Comparison of ENCODE assay signal across 8 mouse cellular contexts in genomic region chr7:24315726-24316566, GRCm38 (mm10). TPM values are rescaled to one million over a fixed set of nuclear protein-coding genes. Genes with fewer than 3 reads are reported as not detected.
DNase-seq lines count a peak whose midpoint lies in the region; ATAC-seq and TF ChIP-seq lines count a peak whose summit lies in the region.

No protein-coding gene starts in this region.

- H3K9me3 ChIP-seq in lung, embryonic 14.5 days (ENCODE audit: low read depth, low read length) = no peaks in the 10 kb centered on the region
- no peaks in the 10 kb centered on the region for H3K9me3 ChIP-seq in hindbrain, embryonic 14.5 days (ENCODE audit: control insufficient read depth, low read length)
- no peaks in the 10 kb centered on the region for H3K9me3 ChIP-seq in liver, embryonic 12.5 days (replicated peaks)

- no peak for DNase-seq in lung, embryonic 14.5 days
- no peak for DNase-seq in lung, postnatal 10 days
- peak; percentile 51 to 52 for DNase-seq in cerebellum, postnatal 10 days
- no peak for DNase-seq in hindbrain, embryonic 14.5 days (ENCODE audit: low spot score)
- DNase-seq in embryo, embryonic 11 days = no peak
- DNase-seq in adrenal gland, adult (ENCODE audit: inconsistent age in 2 of 2, low spot score in 1 of 2) = no peak
- no peak for DNase-seq in adrenal gland, adult 2 months

- peak; percentile 80 for ATAC-seq in lung, embryonic 14.5 days (ENCODE audit: insufficient read depth)
- ATAC-seq in hindbrain, embryonic 14.5 days (ENCODE audit: low FRiP score) = peak; percentile 75
- peak; percentile 74 for ATAC-seq in liver, embryonic 12.5 days

- no peaks in the 10 kb centered on the region for H3K27me3 ChIP-seq in lung, embryonic 14.5 days (ENCODE audit: insufficient read depth, low read length)
- H3K27me3 ChIP-seq in hindbrain, embryonic 14.5 days (ENCODE audit: control insufficient read depth, insufficient read depth, low read length) = no peaks in the 10 kb centered on the region
- 0 out of 2 replicates have a peak, but pooled peaks cover 3% of the 10 kb centered on the region for H3K27me3 ChIP-seq in liver, embryonic 12.5 days (replicated peaks)

- peaks cover 19% of the 10 kb centered on the region for H3K36me3 ChIP-seq in lung, embryonic 14.5 days (ENCODE audit: insufficient read depth)
- H3K36me3 ChIP-seq in hindbrain, embryonic 14.5 days (replicated peaks; ENCODE audit: control insufficient read depth, insufficient read depth) = peaks cover 14% of the 10 kb centered on the region
- peaks cover 22% of the 10 kb centered on the region for H3K36me3 ChIP-seq in liver, embryonic 12.5 days

- peak overlapping the region; percentile 66 for H3K4me3 ChIP-seq in lung, embryonic 14.5 days (ENCODE audit: low read depth, low read length)
- peak overlapping the region; percentile 52 for H3K4me3 ChIP-seq in hindbrain, embryonic 14.5 days (replicated peaks; ENCODE audit: low read length)
- H3K4me3 ChIP-seq in liver, embryonic 12.5 days = peak overlapping the region; percentile 71

- H3K27ac ChIP-seq in lung, embryonic 14.5 days (ENCODE audit: low read depth) = peak overlapping the region; percentile 72
- peak overlapping the region; percentile 81 for H3K27ac ChIP-seq in hindbrain, embryonic 14.5 days
- peak overlapping the region; percentile 49; the same call in 1 of the 2 replicates for H3K27ac ChIP-seq in liver, embryonic 12.5 days

- H3K4me1 ChIP-seq in lung, embryonic 14.5 days (ENCODE audit: insufficient read depth) = 0 out of 2 replicates have a peak, but pooled peaks cover 4% of the 10 kb centered on the region
- peaks cover 4% of the 10 kb centered on the region for H3K4me1 ChIP-seq in hindbrain, embryonic 14.5 days (replicated peaks; ENCODE audit: control insufficient read depth, insufficient read depth, low read length)
- peaks cover 15% of the 10 kb centered on the region for H3K4me1 ChIP-seq in liver, embryonic 12.5 days

- TF ChIP-seq CTCF in lung, embryonic 14.5 days (IDR thresholded peaks at IDR 0.05; ENCODE audit: low read depth) = no peak

- WGBS in lung, embryonic 14.5 days = 22% methylated on average over 29 of the region's 29 CpGs
- 32% methylated on average over 29 of the region's 29 CpGs for WGBS in hindbrain, embryonic 14.5 days
- WGBS in liver, embryonic 12.5 days (ENCODE audit: insufficient replicate concordance) = 26% methylated on average over 29 of the region's 29 CpGs

- peak overlapping the region; percentile 64 for H3K9ac ChIP-seq in lung, embryonic 14.5 days
- peak overlapping the region; percentile 82 for H3K9ac ChIP-seq in hindbrain, embryonic 14.5 days
- peak overlapping the region; percentile 75 for H3K9ac ChIP-seq in liver, embryonic 12.5 days

- peak overlapping the region; percentile 88 for H3K4me2 ChIP-seq in lung, embryonic 14.5 days
- peak overlapping the region; percentile 85 for H3K4me2 ChIP-seq in hindbrain, embryonic 14.5 days (replicated peaks)
- H3K4me2 ChIP-seq in liver, embryonic 12.5 days = peak overlapping the region; percentile 92

RNA-seq across cellular contexts. Expression of gene Zfp94, which starts 0.5 kb away (rescaled TPM):
- 8.6 and 9.8 TPM in 2 replicates for polyA plus RNA-seq in lung, embryonic 14.5 days (2014; fragmentation: Nextera tagmentation; extraction: Ambion mirVana)
- 19.6 and 20.9 TPM in 2 replicates for polyA plus RNA-seq in hindbrain, embryonic 14.5 days (2014; fragmentation: Nextera tagmentation; extraction: Ambion mirVana)
- 3.0 and 3.6 TPM in 2 replicates for polyA plus RNA-seq in liver, embryonic 12.5 days (2016; fragmentation: Nextera tagmentation; extraction: Ambion mirVana)
- 1 to 10 TPM; 3.1 to 5.5 TPM for total RNA-seq in adrenal gland, adult 2 months (2021)
- polyA plus RNA-seq in adrenal gland, adult 2 months (2012; rRNA removed) = 4.3 and 4.6 TPM in 2 replicates

RNA-seq across cellular contexts. Expression of gene Zfp61, which starts 14.9 kb away (rescaled TPM):
- 32.1 and 32.4 TPM in 2 replicates for polyA plus RNA-seq in lung, embryonic 14.5 days (2014; fragmentation: Nextera tagmentation; extraction: Ambion mirVana)
- 33.5 and 34.0 TPM in 2 replicates for polyA plus RNA-seq in hindbrain, embryonic 14.5 days (2014; fragmentation: Nextera tagmentation; extraction: Ambion mirVana)
- 7.1 and 7.7 TPM in 2 replicates for polyA plus RNA-seq in liver, embryonic 12.5 days (2016; fragmentation: Nextera tagmentation; extraction: Ambion mirVana)
- total RNA-seq in adrenal gland, adult 2 months (2021) = 1 to 10 TPM; 7.0 to 9.6 TPM
- 2.0 and 2.6 TPM in 2 replicates for polyA plus RNA-seq in adrenal gland, adult 2 months (2012; rRNA removed)

RNA-seq across cellular contexts. Expression of gene Tescl, which starts 17.8 kb away (rescaled TPM):
- not detected in 2 replicates for polyA plus RNA-seq in lung, embryonic 14.5 days (2014; fragmentation: Nextera tagmentation; extraction: Ambion mirVana)
- 0.31 TPM in 1 of 2 replicates, not detected in the other for polyA plus RNA-seq in hindbrain, embryonic 14.5 days (2014; fragmentation: Nextera tagmentation; extraction: Ambion mirVana)
- polyA plus RNA-seq in liver, embryonic 12.5 days (2016; fragmentation: Nextera tagmentation; extraction: Ambion mirVana) = not detected in 2 replicates
- total RNA-seq in adrenal gland, adult 2 months (2021) = 1 to 10 TPM in 1 of 2 experiments, under 1 TPM in 1; 0.58 to 1.2 TPM
- 1.2 and 1.8 TPM in 2 replicates for polyA plus RNA-seq in adrenal gland, adult 2 months (2012; rRNA removed)

RNA-seq across cellular contexts. Expression of gene Lypd5, which starts 33.0 kb away (rescaled TPM):
- polyA plus RNA-seq in lung, embryonic 14.5 days (2014; fragmentation: Nextera tagmentation; extraction: Ambion mirVana) = not detected in 2 replicates
- not detected in 2 replicates for polyA plus RNA-seq in hindbrain, embryonic 14.5 days (2014; fragmentation: Nextera tagmentation; extraction: Ambion mirVana)
- not detected in 2 replicates for polyA plus RNA-seq in liver, embryonic 12.5 days (2016; fragmentation: Nextera tagmentation; extraction: Ambion mirVana)
- total RNA-seq in adrenal gland, adult 2 months (2021) = not detected
- polyA plus RNA-seq in adrenal gland, adult 2 months (2012; rRNA removed) = not detected in 2 replicates

RNA-seq across cellular contexts. Expression of gene Zfp93, which starts 45.7 kb away (rescaled TPM):
- polyA plus RNA-seq in lung, embryonic 14.5 days (2014; fragmentation: Nextera tagmentation; extraction: Ambion mirVana) = 8.4 and 8.6 TPM in 2 replicates
- 8.1 and 9.5 TPM in 2 replicates for polyA plus RNA-seq in hindbrain, embryonic 14.5 days (2014; fragmentation: Nextera tagmentation; extraction: Ambion mirVana)
- polyA plus RNA-seq in liver, embryonic 12.5 days (2016; fragmentation: Nextera tagmentation; extraction: Ambion mirVana) = 1.9 and 2.2 TPM in 2 replicates
- 1 to 10 TPM; 4.1 to 4.3 TPM for total RNA-seq in adrenal gland, adult 2 months (2021)
- polyA plus RNA-seq in adrenal gland, adult 2 months (2012; rRNA removed) = 1.1 and 1.3 TPM in 2 replicates

Comparison
In these comparisons a context has a peak if more than half of its experiments do, and no peak if none do; other contexts are left out.
1. DNase-seq: peak in cerebellum, postnatal 10 days (2 of 2); none in lung, embryonic 14.5 days (single experiment), lung, postnatal 10 days (single experiment), hindbrain, embryonic 14.5 days (single experiment), embryo, embryonic 11 days (single experiment), adrenal gland, adult (0 of 2) and adrenal gland, adult 2 months (single experiment).
2. Peak in every context shown above with its lines, with median percentiles within 50 percentile points of each other: ATAC-seq, H3K27ac ChIP-seq, H3K4me2 ChIP-seq, H3K4me3 ChIP-seq and H3K9ac ChIP-seq.